Mouse (Mus musculus) stomach, postnatal 0 days (tissue): ENCODE data around the gene Alx3. TPM values are rescaled to one million over a fixed set of nuclear protein-coding genes. Genes with fewer than 3 reads are reported as not detected.

ENCODE experiments used
- ATAC-seq: fragments of 200-750 bp; cut with Nextera tagmentation; 2 replicates; pipeline ENCODE4 v1.8.0; 2017; ENCODE audit not compliant: low FRiP score, low TSS enrichment
- DNase-seq: peaks from one replicate; pipeline ENCODE4 v3.0.0-alpha.2; 2016; ENCODE audit warnings: low spot score
- H3K27ac ChIP-seq: fragments of 300-500 bp; sonication (generic); replicated peaks from 2 replicates; pipeline ENCODE4 v1.5.1; 2014; ENCODE audit warnings: mild to moderate bottlenecking, control low read depth
- H3K27me3 ChIP-seq: fragments of 300-500 bp; sonication (generic); 2 replicates; pipeline ENCODE4 v1.6.1; 2014; ENCODE audit warnings: low read length; ENCODE audit not compliant: control insufficient read depth, insufficient read depth
- H3K36me3 ChIP-seq: fragments of 300-500 bp; sonication (generic); 2 replicates; pipeline ENCODE4 v1.6.1; 2014; ENCODE audit warnings: low read length, mixed read lengths; ENCODE audit not compliant: control insufficient read depth, insufficient read depth
- H3K4me1 ChIP-seq: fragments of 300-500 bp; sonication (generic); replicated peaks from 2 replicates; pipeline ENCODE4 v1.6.1; 2014; ENCODE audit warnings: antibody characterized with exemption; ENCODE audit not compliant: control insufficient read depth, insufficient read depth
- H3K4me2 ChIP-seq: fragments of 300-500 bp; sonication (generic); replicated peaks from 2 replicates; pipeline ENCODE4 v1.6.1; 2014; ENCODE audit warnings: low read depth, mild to moderate bottlenecking, control low read depth, moderate library complexity
- H3K4me3 ChIP-seq: fragments of 300-500 bp; sonication (generic); 2 replicates; pipeline ENCODE4 v1.5.1; 2014; ENCODE audit warnings: low read depth, low read length, control low read depth
- H3K9ac ChIP-seq: fragments of 300-500 bp; sonication (generic); 2 replicates; pipeline ENCODE4 v1.6.1; 2014; ENCODE audit warnings: mild to moderate bottlenecking, low read length, control low read depth, mixed read lengths
- H3K9me3 ChIP-seq: fragments of 300-500 bp; sonication (generic); 2 replicates; pipeline ENCODE4 v1.6.1; 2016; ENCODE audit warnings: low read length; ENCODE audit not compliant: control insufficient read depth
- CTCF ChIP-seq: IDR thresholded peaks from 2 replicates; pipeline ENCODE4 v1.5.1; 2016; ENCODE audit warnings: antibody characterized with exemption, low read depth, mild to moderate bottlenecking, moderate library complexity
- EP300 ChIP-seq: optimal IDR thresholded peaks from 2 replicates; pipeline ENCODE3; 2016; ENCODE audit warnings: antibody characterized with exemption
- WGBS: fragments of 180-500 bp; shearing (Covaris S2); extraction: QIAGEN DNeasy Blood & Tissue Kit; methylation state at CpG from one replicate; pipeline ENCODE4 v1.1.7; 2014; 5-methylcytosine and 5-hydroxymethylcytosine counted together
- polyA plus RNA-seq: library from polyadenylated mRNA; unstranded; fragments of >200 nt; fragmentation: Nextera tagmentation; extraction: Ambion mirVana; gene quantifications from 2 replicates; pipeline ENCODE4 v1.2.1, GENCODE M21; 2015

Gene Alx3
- polyA plus RNA-seq, 1 experiment from 2014 or later = not detected

DNA sequence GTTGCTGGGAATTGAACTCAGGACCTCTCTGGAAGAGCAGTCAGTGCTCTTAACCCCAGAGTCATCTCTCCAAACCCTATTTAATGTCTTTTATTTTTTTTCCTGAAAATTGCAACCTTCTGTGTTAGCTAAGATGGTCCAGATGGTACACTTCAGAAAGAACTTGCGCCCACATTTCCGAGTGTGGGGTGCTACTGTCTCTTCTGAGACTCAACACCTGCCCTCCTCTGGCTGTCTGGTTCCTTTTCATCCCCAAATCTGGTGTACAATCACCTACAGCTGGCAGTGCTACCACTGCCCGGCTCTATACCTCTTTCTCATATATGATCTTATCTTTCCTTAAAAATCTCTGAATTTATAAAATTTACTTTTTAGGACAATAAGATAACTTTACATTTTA lies 58.1 kb downstream of the Alx3 start:
- H3K9ac ChIP-seq = no peak overlapping the region
- H3K27ac ChIP-seq = no peak overlapping the region
- no peaks in the 10 kb centered on the region for H3K9me3 ChIP-seq
- H3K4me3 ChIP-seq = no peak overlapping the region
- no peaks in the 10 kb centered on the region for H3K27me3 ChIP-seq
- H3K36me3 ChIP-seq = no peaks in the 10 kb centered on the region
- WGBS = 85% methylated on average over 3 of the region's 3 CpGs
- ATAC-seq (no peak), DNase-seq (no peak)
- no peak overlapping the region for H3K4me2 ChIP-seq
- no peak for TF ChIP-seq EP300
- TF ChIP-seq CTCF = no peak
- no peaks in the 10 kb centered on the region for H3K4me1 ChIP-seq

DNA sequence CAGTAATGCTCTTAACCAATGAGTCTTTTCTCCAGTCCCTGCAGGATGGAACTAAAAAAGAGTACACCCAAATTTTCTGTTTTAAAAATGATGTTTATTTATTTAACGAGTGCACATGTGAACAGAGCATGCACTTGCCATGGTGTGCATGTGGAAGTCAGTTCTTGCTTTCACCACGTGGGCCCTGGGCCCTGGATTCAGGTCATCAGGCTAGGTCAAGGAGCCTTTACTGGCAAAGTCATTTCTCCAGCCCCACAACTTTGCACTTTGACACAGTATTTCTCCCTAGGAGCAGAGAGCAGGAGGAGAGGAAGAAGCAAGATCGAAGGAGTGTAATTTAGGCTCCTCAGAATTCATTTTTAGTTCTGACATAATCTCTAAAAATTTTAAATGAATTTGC lies 60.0 kb downstream of the Alx3 start:
- no peak overlapping the region for H3K27ac ChIP-seq
- TF ChIP-seq EP300 (no peak), CTCF (no peak)
- H3K4me3 ChIP-seq = no peak overlapping the region
- H3K9ac ChIP-seq = no peak overlapping the region
- H3K9me3 ChIP-seq = no peaks in the 10 kb centered on the region
- H3K4me2 ChIP-seq = no peak overlapping the region
- H3K27me3 ChIP-seq = no peaks in the 10 kb centered on the region
- no peaks in the 10 kb centered on the region for H3K4me1 ChIP-seq
- no peaks in the 10 kb centered on the region for H3K36me3 ChIP-seq
- no peak for DNase-seq
- ATAC-seq = no peak
- 74% methylated on average over 3 of the region's 3 CpGs for WGBS

Other genes starting within 250 kb of the Alx3 start
- 0.12 and 0.17 TPM in 2 replicates for gene Kcnc4, start 135.5 kb upstream of the Alx3 start, polyA plus RNA-seq
- gene Slc6a17, start 77.0 kb upstream of the Alx3 start, polyA plus RNA-seq = 1.7 and 2.1 TPM in 2 replicates
- gene Ubl4b, start 40.0 kb upstream of the Alx3 start, polyA plus RNA-seq = not detected in 2 replicates
- not detected in 2 replicates for gene Gm10961, start 36.3 kb downstream of the Alx3 start, polyA plus RNA-seq
- 25.4 and 26.1 TPM in 2 replicates for gene Strip1, start 36.7 kb downstream of the Alx3 start, polyA plus RNA-seq
- 39.8 and 41.4 TPM in 2 replicates for gene Ahcyl1, start 101.5 kb downstream of the Alx3 start, polyA plus RNA-seq
- 13.1 and 14.7 TPM in 2 replicates for gene Csf1, start 165.4 kb downstream of the Alx3 start, polyA plus RNA-seq